9 mouse cellular contexts compared by ENCODE assay signal in genomic region chr10:69571972-69572371, GRCm38 (mm10).
A peak's percentile ranks its signal among the peaks of the same experiment; 100 is the strongest.
DNase-seq lines count a peak whose midpoint lies in the region; ATAC-seq and TF ChIP-seq lines count a peak whose summit lies in the region.
"Had no signal": no experiment of that assay in that cellular context is flagged by ENCODE, and none has a peak within 500 bp of the region (broad histone marks: within the 10 kb centered on the region; RNA-seq: fewer than 3 reads in every experiment).

No protein-coding gene starts in this region.

- H3K4me1 ChIP-seq in ES-E14 (ENCODE audit: control insufficient read depth in 2 of 2, insufficient read depth in 2 of 2, low read length in 2 of 2, poor library complexity in 1 of 2) = peaks cover 31 to 38% of the 10 kb centered on the region in 2 experiments
- H3K4me1 ChIP-seq in hindbrain, embryonic 10.5 days (replicated peaks) = peaks cover 58% of the 10 kb centered on the region
- peaks cover 62% of the 10 kb centered on the region for H3K4me1 ChIP-seq in midbrain, embryonic 10.5 days

- in situ Hi-C loops in ES-E14 (cut with MboI; ENCODE audit: low sequenced_read_pairs in 2 of 2, unreplicated experiment in 2 of 2) = no loop called here

- H3K27me3 ChIP-seq in hindbrain, embryonic 10.5 days (ENCODE audit: insufficient read depth, poor library complexity, severe bottlenecking) = peaks cover 49% of the 10 kb centered on the region
- H3K27me3 ChIP-seq in midbrain, embryonic 10.5 days (ENCODE audit: low read depth, poor library complexity, severe bottlenecking) = peaks cover 60% of the 10 kb centered on the region

- no peak overlapping the region; the same call in 1 of the 2 replicates for H3K9ac ChIP-seq in ES-E14 (ENCODE audit: insufficient read depth, low read depth, low read length, poor library complexity, severe bottlenecking)

- H3K27ac ChIP-seq in ES-E14 (ENCODE audit: insufficient read depth, low read depth, low read length, poor library complexity, severe bottlenecking) = no peak overlapping the region
- no peak overlapping the region for H3K27ac ChIP-seq in hindbrain, embryonic 10.5 days
- H3K27ac ChIP-seq in midbrain, embryonic 10.5 days (replicated peaks) = no peak overlapping the region

- peak; percentile 14; the same call in 1 of the 2 replicates for ATAC-seq in frontal cortex, adult (ENCODE audit: low TSS enrichment)
- no peak for ATAC-seq in CD4-positive, CD25-positive, alpha-beta regulatory T cell, adult 4 months

- no peaks in the 10 kb centered on the region for H3K36me3 ChIP-seq in ES-E14 (ENCODE audit: control insufficient read depth, insufficient read depth, low read length, poor library complexity, severe bottlenecking)
- no peaks in the 10 kb centered on the region for H3K36me3 ChIP-seq in hindbrain, embryonic 10.5 days
- no peaks in the 10 kb centered on the region for H3K36me3 ChIP-seq in midbrain, embryonic 10.5 days

- H3K4me3 ChIP-seq in ES-E14 (ENCODE audit: insufficient read depth in 1 of 2, low read depth in 1 of 2, low read length in 2 of 2, poor library complexity in 1 of 2, severe bottlenecking in 1 of 2) = peak overlapping the region in 1 of 2 experiments; percentile 59; a peak in 1 of 4 replicates
- peak overlapping the region; percentile 44 for H3K4me3 ChIP-seq in hindbrain, embryonic 10.5 days
- peak overlapping the region; percentile 41 for H3K4me3 ChIP-seq in midbrain, embryonic 10.5 days

- no peaks in the 10 kb centered on the region for H3K9me3 ChIP-seq in ES-E14 (ENCODE audit: control insufficient read depth, insufficient read depth, low read depth, low read length)
- H3K9me3 ChIP-seq in hindbrain, embryonic 10.5 days = no peaks in the 10 kb centered on the region
- no peaks in the 10 kb centered on the region for H3K9me3 ChIP-seq in midbrain, embryonic 10.5 days (replicated peaks)

- no peak for DNase-seq in frontal cortex, postnatal 25 days (ENCODE audit: low spot score in 2 of 2)
- DNase-seq in ES-E14 (ENCODE audit: low read depth, low spot score) = no peak
- no peak for DNase-seq in hindbrain, embryonic 10.5 days (ENCODE audit: low spot score)
- DNase-seq in midbrain, embryonic 10.5 days (ENCODE audit: low spot score) = no peak
- DNase-seq in thymus, postnatal 14 days = no peak
- DNase-seq in layer of hippocampus, adult 8-10 months (ENCODE audit: low spot score in 2 of 2) = no peak
- DNase-seq: lung, adult 2 months had no signal

- 2% methylated on average over 9 of the region's 9 CpGs for WGBS in hindbrain, embryonic 10.5 days
- whole genome bisulfite sequencing in midbrain, embryonic 10.5 days = 1% methylated on average over 9 of the region's 9 CpGs

TF ChIP-seq in ES-E14, 5 proteins besides CTCF, POLR2A, EP300 and RAD21:
- TF ChIP-seq ZC3H11A (IDR thresholded peaks at IDR 0.05; ENCODE audit: borderline replicate concordance, low read depth, low read length) (no peak), CHD2 (IDR thresholded peaks at IDR 0.05; ENCODE audit: low read depth, low read length) (no peak), ZNF384 (IDR thresholded peaks at IDR 0.05; ENCODE audit: low read depth, low read length) (peak; percentile 91), HCFC1 (IDR thresholded peaks at IDR 0.05; ENCODE audit: borderline replicate concordance, insufficient read depth, low read length) (no peak), MAFK (IDR thresholded peaks at IDR 0.05; ENCODE audit: insufficient read depth, low read depth, low read length) (no peak)
